Mouse (Mus musculus) layer of hippocampus, postnatal 25 days (tissue): Measurements from ENCODE around the gene Tspo2. TPM values are rescaled to one million over a fixed set of nuclear protein-coding genes. Genes with fewer than 3 reads are reported as not detected.

Experiments used
- DNase-seq, 2 experiments: peaks; one replicate each; pipeline ENCODE4 v3.0.0; 2022; ENCODE audit warnings: mixed read lengths in 2 of 2, low spot score in 1 of 2; ENCODE audit errors: extremely low spot score in 1 of 2
- total RNA-seq, 2 experiments: library from RNA; stranded (reverse); gene quantifications; 2 replicates each; pipeline ENCODE4 v1.2.3; 2021

Gene Tspo2
- total RNA-seq, 2 experiments from 2014 or later: not detected

- DNase-seq: no peak
Observed at GRCm38 (mm10) chr17:48451753-48452444, 577 bp upstream of the Tspo2 start.

DNA sequence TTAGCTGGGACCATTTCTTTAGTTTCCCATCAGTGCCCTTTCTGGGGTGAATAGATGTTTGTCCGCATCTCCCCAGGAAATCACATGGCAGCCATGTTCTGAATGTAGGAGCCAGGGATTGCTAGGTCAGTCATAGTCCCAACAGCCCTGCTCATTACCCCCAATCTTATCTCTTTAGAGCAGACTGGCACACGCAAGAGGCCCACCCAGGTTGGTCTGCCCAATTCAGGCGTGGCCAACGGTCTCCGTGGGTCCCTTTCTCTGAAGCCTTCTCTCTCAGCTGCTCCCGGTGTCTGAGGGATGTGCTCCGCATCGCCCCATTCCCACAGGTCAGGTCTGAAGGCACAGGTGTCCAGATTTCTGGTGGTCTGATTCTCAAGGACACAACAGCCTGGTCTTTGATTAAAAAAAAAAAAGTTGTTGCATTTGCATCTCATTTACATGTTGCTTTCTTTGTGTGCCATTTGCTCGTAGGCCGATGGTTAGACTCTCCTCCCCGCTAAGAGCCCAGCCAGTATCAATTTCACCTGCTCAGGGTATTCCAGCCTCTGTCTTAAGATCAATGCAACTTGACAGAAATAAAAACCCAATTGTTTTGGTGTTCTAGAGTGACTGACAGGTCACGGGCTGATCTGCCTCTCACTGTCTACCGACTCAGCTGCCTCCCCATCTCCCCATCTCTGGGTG, 513 bp downstream of the Tspo2 start:
- DNase-seq: no peak

DNA sequence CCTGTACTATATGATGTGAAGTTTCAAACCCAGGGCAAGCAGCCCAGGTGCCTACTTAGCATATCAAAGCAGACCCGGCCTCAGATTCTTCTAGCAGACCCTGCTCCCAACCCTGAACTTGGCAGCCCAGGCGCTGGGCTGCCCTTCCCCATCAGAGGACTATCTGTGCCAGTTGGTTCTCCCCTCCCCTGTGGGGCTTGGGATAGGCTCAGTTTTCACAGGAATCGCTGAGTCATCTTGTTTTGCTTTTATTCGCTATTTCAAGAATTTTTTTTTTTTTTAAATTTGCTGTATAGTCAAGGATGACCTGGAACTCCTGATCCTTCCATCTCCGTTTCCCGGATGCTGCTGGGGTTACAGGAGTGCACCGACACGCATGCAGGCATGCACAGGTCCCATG, 3.6 kb downstream of the Tspo2 start:
- DNase-seq: no peak

DNA sequence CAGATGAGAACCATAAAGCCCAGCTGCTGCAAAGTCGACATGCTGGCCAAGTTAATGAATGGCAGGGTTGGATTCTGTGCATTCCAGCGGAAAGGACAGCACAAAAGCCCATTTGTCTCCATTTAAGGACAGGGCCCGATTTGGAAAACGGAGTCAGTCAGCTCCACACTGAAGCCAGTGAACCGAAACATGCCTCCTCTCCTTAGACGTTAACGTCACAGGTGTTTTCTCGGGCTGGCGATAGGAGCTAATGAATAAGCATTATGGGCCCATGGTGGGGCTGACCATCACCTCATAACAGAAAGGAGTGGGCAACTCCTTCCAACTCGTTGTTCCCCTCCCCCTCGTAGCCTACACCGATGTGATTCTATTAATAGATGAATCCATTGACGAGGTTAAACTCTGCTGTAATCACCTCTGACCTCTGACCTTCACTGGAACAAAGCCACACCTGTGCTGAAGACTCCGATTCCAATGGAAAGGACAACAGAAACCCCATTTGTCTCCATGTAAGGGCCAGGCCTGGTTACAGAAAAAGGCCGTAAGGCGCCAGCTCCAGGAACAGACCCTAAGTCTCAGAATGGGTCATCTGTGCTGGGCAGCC, 7.7 kb downstream of the Tspo2 start:
- no peak for DNase-seq

DNA sequence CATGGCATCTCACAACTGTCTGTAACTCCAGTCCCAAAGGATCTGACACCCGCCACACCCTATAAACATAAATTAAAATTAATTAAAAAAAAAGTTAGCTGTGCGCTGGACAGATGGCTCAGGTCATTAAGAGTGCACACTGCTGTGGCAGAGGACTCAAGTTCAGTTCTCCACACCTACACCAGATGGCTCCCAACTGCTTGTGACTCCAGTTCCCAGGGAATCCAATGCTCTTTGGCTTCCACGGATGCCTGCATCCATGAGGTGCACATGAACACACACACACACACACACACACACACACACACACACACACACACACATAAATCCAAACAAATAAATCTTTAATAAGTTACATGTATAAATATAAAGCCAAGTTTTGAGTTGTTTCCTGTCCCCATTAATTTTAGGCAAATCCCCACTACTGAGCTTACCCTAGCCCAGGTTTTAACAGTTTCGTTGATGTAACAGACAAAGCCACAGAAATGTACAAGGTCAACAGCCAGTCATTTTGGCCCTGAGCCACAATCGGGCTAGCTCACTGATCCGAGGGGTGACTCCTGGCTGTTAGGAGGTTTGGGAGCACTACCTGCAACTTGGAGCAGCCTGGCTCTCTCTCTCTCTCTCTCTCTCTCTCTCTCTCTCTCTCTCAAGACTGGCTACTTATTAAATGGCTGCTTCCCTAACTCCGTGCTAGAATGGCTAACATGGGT, 8.4 kb downstream of the Tspo2 start:
- no peak for DNase-seq

DNA sequence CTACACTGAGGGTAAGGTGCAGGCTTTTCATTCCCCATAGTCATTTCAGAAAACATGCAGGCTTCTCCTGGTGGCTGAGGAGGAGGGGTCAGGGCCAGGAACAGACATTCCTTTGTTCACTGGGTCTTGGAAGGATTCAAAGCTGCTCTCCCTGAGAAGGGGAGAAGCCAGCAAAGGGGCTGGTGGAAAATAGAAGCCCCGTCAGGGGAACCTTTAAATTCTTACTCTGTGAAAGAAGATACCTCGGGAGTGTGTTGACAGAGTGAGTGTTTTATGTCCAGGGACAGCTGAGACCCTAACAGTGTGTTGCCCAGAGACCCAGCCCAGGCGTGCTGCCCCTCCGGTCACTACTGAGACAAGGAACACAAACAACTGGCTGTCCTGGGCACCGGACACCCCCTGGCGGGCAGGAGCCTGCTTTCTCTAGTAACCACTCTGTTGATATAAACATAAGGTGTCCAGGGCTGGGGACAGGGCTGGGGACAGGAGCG, 13.9 kb downstream of the Tspo2 start:
- DNase-seq: no peak

DNA sequence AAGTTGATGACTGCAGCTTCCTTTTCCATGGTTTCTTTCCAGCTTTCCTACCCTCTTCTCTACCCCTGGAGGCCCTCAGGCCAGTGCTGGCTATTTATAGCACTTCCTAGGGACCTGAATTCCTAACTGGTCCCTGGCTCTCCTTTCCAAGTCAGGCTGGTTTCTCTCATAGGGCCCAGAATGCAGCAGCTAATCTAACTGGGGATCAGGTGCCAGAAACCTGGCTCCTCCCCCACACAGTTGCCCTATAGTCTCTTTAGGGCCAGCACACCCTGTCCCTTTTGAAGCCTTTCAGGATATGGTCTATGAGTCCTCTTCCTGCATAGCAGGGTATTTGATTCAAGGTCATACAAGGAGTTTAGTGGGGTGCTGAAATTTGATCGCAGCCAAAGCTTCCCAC, 14.8 kb downstream of the Tspo2 start:
- no peak for DNase-seq

GRCm38 (mm10) chr17:48434479-48434878, 16.8 kb downstream of the Tspo2 start:
- DNase-seq: no peak

DNA sequence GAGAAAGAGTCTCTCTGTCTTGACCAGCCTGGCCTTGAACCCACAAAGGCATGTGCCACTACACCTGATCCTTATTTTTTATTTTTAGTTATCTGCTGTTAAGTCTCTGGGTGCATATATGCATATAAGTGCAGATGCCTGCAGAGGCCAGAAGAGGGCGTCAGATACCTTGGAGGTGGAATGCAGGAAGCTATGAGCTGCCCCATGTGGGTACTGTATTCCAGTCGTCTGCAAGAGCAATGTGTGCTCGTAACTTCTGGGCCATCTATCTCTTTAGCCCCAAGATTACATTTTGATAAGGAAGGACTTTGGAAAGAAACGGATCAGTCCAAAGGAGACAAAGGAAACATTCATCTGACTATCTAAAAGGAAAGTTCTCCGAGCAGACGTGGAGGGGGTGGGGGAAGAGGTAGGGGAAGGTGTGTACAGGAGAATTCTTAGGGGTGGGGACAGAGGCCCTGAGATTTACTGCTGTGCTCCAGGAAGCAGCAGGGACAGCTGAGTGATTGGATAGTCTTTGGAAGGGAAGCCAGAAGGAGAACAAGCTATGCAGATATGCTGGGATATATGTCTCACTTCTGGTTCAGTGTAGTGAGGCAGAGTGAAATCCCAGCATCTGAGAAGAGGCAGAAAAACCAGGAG, 17.5 kb downstream of the Tspo2 start:
- no peak for DNase-seq

DNA sequence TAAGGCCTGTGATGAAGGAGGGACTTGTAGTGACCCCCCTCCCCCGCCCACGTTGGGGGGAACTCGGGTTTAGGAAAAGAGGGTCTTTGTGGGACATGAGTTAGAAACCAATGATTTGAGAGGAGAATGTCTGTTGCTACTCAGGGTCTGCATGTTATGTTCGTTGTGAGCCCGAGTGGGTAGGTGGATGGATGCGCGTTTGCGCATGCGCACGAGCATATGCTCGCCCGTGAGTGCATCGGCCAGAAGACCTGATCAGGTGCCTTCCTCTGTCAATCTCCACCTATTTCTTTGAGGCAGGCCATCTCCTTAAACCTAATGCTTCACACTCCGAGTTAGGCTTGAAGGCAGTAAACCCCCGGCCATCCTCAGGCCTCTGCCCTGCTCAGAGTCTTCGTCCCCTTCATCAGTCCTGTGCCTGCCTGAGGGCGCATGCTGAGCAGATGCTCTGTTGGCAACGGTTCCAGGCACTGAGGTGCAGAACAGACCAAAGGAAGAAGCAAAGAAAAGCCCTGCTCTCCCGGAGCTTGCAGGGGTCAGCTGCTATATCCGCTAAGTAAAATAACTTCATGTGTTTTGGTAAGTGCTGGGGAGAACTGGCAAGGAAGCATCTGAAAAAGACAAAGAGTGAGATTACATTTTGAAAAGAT, 18.2 kb downstream of the Tspo2 start:
- DNase-seq: no peak

DNA sequence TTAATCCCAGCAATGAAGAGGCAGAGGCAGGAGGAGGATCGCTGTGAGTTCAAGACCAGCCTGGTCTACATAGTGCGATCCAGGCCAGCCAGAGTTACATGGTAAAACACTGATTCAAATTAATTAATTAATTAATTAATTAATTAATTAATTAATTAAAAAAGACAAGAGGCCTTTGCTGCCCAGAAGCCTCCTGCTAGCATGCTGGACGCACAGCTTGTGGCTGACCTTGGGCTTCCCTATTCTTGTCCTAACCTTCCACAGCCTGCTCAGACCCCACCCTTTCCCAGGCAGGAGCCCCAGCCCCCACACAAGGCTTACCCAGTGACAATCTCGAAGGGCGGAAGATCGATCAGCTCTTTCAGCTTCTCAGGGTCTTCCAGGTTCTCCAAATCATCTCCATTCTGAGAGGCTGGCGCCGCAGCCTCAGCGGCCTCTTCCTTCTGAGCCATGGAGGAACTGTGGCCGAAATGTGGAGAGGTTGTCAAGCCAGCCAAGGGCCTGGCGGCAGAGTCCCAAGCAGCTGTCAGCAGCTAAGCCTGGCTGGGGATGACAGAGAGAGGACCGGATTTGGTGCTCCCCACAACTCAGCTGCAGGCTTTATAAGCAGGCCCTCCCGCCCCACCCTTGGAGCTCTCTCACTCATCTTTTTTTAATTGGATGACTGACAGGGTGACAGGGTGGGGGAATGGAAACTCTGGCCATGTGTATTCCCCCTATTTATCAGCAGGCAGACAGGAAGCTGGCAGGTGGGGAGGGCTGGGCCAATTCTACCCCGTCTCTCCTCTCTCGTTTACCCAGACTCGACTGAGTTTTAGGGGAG, 19.0 kb downstream of the Tspo2 start, which contains the start of gene Apobec2:
Gene Apobec2 (minus strand): TSS at position 773 of the 823 bp plus-strand sequence.
- no peak for DNase-seq

- DNase-seq: no peak
Observed at GRCm38 (mm10) chr17:48431054-48431453, 20.3 kb downstream of the Tspo2 start.

GRCm38 (mm10) chr17:48430394-48430793, 20.9 kb downstream of the Tspo2 start:
- DNase-seq: no peak

GRCm38 (mm10) chr17:48427852-48428530, 23.3 kb downstream of the Tspo2 start:
- no peak for DNase-seq

DNA sequence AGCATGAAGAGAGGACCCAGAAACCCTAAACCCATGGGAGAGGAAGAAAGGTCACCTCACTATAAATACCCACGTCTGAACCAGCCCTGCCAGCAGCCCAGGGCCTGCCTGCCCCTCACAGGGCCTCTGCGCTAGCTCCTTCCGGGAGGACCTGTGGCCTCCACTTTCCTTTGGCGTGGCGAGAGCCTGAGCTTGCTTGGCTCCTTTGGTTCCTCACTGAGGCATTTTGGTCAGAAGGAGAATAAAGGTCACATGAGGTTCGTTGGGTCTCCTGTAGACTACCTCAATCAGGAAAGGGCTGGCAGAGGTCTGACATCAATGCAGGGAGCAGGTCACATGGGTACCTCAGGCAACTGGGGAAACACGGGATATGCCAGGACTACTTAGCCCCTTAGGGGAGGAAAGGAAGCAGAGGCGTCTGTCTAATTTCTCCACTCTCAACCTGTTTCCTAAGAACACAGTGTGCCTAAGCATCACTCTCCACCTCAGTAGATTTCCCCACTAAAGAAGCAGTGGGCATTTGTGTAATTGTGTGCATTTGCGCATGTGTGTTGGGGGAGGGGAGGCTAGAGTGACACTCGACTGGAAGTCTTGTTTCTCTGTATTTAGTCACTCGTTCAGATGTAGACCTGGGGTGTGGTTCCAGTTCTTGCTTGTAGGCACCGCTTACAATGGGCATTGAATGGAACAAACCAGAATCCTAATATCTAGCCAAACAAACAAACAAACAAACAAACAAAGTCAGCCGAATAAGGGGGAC, 24.2 kb downstream of the Tspo2 start:
- no peak for DNase-seq

DNA sequence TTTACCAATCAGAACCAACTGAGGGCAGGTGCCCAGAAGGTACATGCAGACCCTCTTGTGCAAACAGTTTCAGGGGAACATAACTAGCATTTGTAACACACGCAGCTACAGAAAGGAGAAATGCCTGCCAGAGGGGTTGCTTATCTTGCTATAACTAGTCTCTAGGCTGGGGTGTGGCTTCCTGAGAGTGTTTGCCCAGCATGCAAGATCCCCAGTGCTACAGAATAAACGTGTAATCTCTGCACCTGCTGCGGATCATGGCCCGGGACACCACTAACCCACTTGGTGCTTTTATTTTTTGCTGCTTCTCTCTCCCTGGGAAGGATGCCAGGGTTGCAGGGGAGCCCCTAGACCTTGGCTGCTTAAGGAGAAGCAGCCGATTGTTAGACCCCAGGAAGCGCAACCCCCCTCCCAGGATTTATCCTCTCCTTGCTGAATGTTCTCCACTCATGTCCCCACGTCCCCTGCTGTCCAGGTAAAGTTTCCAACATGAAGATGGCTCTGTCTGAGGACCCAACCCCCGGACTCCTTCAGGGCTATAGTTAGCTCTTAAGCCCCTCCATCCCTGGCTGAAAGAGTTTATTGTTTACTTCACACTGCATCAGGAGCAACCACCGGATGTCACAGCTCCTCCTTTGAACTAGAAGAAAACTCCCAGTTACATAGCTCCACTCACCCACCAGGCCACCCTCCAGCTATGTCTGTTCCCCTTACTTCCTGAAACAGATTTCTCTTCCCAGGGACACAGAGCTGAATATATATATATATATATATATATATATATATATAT, 25.3 kb downstream of the Tspo2 start:
- no peak for DNase-seq

- DNase-seq: no peak
Observed at GRCm38 (mm10) chr17:48424237-48424636, 27.1 kb downstream of the Tspo2 start.
